Mouse (Mus musculus) CD4-positive helper T cell, adult 2 months (primary cell): Measurements from ENCODE around the gene Stk39.

Source experiments
- DNase-seq: peaks from one replicate; pipeline ENCODE4 v3.0.0-alpha.2; 2012; ENCODE audit warnings: low read depth, missing footprints, low spot score

The Stk39 gene

DNA sequence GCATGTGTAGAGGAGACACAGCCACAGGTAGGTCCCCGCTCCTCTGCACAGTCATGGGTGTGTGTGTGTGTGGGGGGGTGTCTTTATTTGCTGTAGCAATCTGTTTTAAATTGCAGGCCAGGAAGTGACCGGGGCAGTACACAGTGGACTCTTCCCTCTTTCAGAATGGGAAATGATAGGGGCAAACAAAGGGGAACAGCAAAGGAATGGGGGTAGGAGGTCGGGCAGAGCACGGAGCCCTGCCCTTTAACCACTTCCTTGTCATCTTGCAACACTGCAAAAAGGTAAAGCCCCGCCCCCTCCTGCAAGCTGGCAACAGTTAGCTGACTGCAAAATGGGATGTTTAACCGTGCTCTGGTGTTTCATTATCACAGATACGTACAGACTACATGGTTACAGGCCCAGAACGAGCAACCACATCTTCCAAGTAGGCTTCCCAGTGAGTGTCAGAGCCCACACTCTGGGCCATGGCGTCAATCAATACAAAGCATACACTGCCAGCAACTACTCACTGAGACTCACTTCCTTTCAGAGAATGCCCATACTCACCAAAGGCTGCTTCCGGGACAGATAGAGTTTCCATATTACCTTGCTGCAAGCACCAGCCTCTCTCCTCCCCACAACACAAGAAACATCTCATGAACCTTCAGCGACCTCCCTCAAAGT is 89.5 kb downstream of the Stk39 start:
- DNase-seq = peak; percentile 82

DNA sequence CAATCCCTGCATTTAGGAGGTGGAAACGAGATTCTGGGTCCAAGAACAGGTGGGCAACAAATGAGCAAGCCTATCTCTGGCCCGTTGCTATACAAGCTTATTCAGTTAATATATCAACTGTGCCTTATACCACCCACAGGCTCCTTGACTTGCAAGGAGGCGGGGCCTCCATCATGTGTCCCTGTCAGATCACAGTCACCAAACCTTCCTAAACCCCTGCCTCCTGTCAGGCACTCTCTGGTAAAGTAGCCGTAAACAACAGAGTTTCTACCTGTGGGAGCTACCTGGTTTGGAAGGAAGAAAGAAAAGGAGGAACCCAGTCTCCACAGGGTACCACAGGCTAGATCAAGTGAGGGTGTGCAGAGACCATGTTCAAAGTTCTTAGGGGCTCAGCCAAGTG is 90.2 kb downstream of the Stk39 start:
- DNase-seq = peak; percentile 57

GRCm38 (mm10) chr2:68381205-68381604 is 90.9 kb downstream of the Stk39 start:
- peak; percentile 54 for DNase-seq

GRCm38 (mm10) chr2:68379631-68380030 is 92.4 kb downstream of the Stk39 start:
- DNase-seq = no peak

GRCm38 (mm10) chr2:68378319-68378718 is 93.7 kb downstream of the Stk39 start:
- no peak for DNase-seq

DNA sequence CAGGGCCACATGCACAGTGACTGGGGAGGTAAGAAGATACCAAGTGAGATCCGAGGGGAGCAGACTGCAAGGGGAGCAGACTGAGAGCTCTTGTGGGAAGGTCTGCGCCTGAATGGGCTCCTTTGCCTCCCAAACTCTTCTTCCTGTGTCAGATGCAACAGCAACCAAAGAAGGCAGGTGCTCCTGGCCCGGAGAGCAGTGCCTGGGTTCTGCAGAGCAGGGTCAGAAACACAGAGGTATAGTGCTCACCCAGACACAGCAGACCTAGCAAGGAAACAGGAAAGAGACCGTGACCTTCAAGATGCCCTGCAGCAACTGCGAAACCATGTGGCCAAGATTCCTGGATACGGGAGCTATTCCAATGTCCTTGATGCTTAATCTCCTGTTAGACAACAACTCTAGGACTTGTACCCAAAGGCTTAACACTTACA is 94.8 kb downstream of the Stk39 start:
- DNase-seq = no peak

- DNase-seq = no peak
Observed at GRCm38 (mm10) chr2:68376660-68377059, 95.4 kb downstream of the Stk39 start.

DNA sequence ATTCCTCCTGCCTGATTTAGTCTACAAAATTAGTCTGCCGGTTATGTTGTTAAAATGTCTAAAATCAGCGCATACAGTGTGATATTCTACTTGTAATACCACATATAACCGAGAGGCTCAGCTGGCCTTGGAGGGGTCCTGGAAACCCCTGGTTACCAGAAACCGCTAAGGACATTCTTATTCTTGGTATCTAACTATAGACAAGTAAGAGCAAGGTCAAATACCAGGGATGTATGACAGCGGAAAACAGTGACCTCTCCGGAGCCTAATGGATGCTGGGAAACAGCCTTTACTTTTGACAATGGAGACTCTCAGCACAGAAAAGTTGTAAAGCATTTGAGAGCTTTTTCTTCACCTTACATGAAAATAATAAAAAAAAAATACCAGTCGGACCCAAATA is 97.9 kb downstream of the Stk39 start:
- no peak for DNase-seq

GRCm38 (mm10) chr2:68371912-68372311 is 100.2 kb downstream of the Stk39 start:
- no peak for DNase-seq

GRCm38 (mm10) chr2:68370326-68370725 is 101.7 kb downstream of the Stk39 start:
- DNase-seq = no peak

DNA sequence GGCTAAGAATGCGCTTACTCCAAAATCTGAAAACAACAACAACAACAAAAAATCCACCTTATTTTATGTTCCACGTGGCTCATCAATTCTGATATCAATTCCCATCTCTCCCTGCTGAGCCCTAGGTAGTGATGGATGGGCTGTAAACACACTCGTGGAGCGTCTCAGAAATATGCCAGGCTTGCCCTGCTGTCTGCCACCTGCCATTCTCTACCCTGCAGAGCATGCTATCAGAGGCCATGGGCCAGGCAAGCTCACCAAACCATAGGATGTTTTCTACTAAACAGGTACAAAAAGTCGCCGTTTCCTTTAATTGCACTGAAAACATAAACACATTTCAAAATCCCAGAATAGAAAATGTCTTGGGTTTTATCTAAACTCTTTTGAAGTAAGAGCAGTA is 103.0 kb downstream of the Stk39 start:
- DNase-seq = no peak

- no peak for DNase-seq
Observed at GRCm38 (mm10) chr2:68367944-68368343, 104.1 kb downstream of the Stk39 start.

DNA sequence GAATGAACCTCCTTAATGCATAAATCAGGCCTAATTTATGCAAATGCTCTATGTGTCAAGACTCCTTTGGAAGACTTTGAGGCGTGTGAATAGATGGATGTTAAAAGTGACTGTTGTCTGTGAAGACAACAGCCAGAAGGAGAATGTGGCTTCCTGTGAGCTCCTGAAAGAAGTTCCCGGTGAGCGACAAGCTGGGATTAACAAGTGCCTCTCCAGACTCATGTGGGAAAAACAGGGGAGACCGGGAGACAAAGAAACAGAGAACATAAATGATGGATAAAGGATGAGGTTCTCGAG is 105.2 kb downstream of the Stk39 start:
- no peak for DNase-seq

DNA sequence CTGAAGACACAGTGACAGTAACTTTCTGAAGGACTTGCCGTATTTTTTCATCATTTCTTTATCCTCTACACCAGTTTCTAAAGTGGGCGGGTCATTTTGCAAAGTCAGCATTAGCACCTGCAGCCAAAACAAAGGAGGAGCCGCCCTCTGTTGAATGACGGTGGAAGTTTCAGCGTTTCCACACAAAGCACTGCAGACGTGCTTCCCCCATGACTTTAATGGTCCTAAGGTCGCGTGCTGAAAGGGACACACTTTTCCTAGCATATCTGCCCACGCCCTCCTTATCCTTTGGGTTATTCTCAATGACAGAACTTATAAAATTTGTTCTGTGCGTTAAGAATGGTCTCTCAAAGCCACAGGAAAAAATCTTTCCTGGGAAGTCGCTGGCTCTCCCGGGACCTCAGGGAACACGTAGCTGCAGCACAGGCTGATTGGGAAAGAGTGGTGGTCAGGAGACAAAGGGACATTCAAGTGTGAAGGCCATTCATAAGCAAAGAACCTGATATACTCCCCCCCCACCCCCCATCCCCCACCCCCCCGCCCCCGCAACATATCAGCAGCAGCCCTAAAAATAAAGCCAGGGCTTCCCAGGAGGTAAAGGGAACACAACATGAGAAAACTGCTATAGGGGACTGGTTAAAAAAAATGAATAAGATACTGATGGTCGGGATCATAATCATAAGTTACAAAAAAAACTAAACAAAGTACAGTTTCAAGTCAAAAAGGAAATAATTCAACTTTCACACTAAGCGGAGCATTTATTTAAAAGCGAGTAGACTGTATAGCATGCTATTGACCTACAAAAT is 105.8 kb downstream of the Stk39 start:
- peak; percentile 33 for DNase-seq

GRCm38 (mm10) chr2:68365504-68365903 is 106.6 kb downstream of the Stk39 start:
- no peak for DNase-seq

GRCm38 (mm10) chr2:68364181-68364900 is 107.7 kb downstream of the Stk39 start:
- peak; percentile 54 for DNase-seq

GRCm38 (mm10) chr2:68363159-68363558 is 108.9 kb downstream of the Stk39 start:
- DNase-seq = no peak

GRCm38 (mm10) chr2:68361701-68362100 is 110.4 kb downstream of the Stk39 start:
- DNase-seq = no peak

DNA sequence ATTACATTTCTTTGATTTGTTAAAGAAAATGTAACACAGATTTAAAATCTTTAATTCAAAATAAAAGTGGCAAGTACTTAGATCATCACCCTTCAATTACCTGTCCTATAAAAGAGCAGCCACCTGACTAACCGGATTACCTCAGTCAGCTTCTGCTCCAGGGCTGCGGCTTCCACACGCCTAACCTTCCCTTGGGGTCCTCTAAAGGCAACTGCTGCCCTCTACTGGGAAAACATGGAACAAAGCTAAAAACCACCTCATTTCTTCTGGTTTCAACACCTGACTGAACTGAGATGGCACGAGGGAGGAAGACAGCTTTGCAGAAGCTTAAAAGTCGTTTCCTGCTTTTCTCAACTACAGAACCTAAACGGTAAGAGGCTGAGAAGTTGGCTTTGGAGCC is 121.4 kb downstream of the Stk39 start:
- peak; percentile 75 for DNase-seq

DNA sequence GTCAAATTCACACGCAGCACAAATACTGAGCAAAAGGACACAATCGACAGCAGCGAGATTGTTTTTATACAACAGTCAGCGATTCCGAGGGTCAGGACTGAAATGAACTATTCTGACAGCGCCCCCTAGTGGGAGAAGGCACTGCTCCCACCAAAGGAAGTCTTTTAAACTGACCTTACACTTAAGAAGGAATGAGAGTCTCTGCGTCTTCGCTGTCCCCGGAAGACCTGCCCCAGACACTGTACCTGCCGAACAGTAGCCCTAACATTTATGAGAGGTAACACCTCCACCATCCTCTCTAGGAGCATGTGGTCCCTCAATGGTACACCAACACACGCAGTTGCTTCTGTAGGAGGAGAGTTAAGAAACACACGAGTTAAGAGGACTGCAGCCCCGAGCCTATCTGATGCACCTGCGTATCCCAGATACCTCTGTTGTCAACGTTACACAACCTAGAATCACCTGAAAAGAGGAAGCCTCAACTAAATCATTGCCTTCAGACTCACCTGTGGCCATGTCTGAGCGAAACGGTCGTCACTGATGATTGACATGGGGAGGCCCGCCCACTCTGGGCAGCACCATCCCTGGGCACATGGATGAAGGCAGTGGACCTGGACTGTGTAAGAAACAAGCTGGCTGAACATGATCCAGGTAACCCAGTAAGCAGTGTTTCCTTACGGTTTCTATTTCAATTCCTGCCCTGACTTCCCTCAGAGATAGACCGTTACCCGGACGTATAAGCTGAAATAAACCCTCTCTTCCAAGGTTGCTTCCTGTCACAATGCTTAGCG is 122.3 kb downstream of the Stk39 start:
- peak; percentile 63 for DNase-seq

- DNase-seq = no peak
Observed at GRCm38 (mm10) chr2:68348966-68349365, 123.1 kb downstream of the Stk39 start.
